Mouse (Mus musculus): Measurements from ENCODE around the gene Col6a1.
A peak's percentile ranks its signal among the peaks of the same experiment; 100 is the strongest.

Col6a1 gene

GRCm38 (mm10) chr10:76675268-76675667, 50.7 kb downstream of the Col6a1 start:
- peak; percentile 1 for DNase-seq

- DNase-seq, result no peak
Measured at GRCm38 (mm10) chr10:76674581-76674980, 51.4 kb downstream of the Col6a1 start.

- DNase-seq, result peak; percentile 2
Measured at GRCm38 (mm10) chr10:76671939-76672338, 54.0 kb downstream of the Col6a1 start.

GRCm38 (mm10) chr10:76668947-76669284, 57.1 kb downstream of the Col6a1 start:
- DNase-seq, result peak; percentile 73

- DNase-seq, result no peak
Measured at GRCm38 (mm10) chr10:76668261-76668946, 57.6 kb downstream of the Col6a1 start.

- DNase-seq, result no peak
Measured at GRCm38 (mm10) chr10:76667197-76667805, 58.7 kb downstream of the Col6a1 start.

- DNase-seq, result no peak
Measured at GRCm38 (mm10) chr10:76665551-76665950, 60.4 kb downstream of the Col6a1 start.

- peak; percentile 83 for DNase-seq
Measured at GRCm38 (mm10) chr10:76664156-76665115, 61.5 kb downstream of the Col6a1 start.

Data from kidney, postnatal 10 days (tissue).